Mouse (Mus musculus) WW6 (cell line): ENCODE data around the gene Nhej1.

Source experiments
- DNase-seq: peaks from one replicate; pipeline ENCODE4 v3.0.0-alpha.2; 2013; ENCODE audit warnings: low read depth, low spot score

Gene Nhej1

GRCm38 (mm10) chr1:74936221-74936830, 188.7 kb downstream of the Nhej1 start:
- DNase-seq = no peak

- DNase-seq = no peak
Observed at GRCm38 (mm10) chr1:74935402-74935801, 189.6 kb downstream of the Nhej1 start, which contains the start of gene Cfap65. Cfap65 (minus strand) TSS chr1:74935599.

- DNase-seq = no peak
Observed at GRCm38 (mm10) chr1:74927621-74928296, 197.2 kb downstream of the Nhej1 start.

- no peak for DNase-seq
Observed at GRCm38 (mm10) chr1:74926721-74927120, 198.3 kb downstream of the Nhej1 start.

GRCm38 (mm10) chr1:74924464-74924863, 200.5 kb downstream of the Nhej1 start:
- no peak for DNase-seq
